Mouse (Mus musculus) ovary, adult 18-20 months (tissue): ENCODE results near the gene Elane.
A peak's percentile ranks its signal among the peaks of the same experiment; 100 is the strongest.

ENCODE experiments used
- DNase-seq: peaks from one replicate; pipeline ENCODE4 v3.0.0; 2022; ENCODE audit warnings: low spot score, mixed read lengths

Elane gene

DNA sequence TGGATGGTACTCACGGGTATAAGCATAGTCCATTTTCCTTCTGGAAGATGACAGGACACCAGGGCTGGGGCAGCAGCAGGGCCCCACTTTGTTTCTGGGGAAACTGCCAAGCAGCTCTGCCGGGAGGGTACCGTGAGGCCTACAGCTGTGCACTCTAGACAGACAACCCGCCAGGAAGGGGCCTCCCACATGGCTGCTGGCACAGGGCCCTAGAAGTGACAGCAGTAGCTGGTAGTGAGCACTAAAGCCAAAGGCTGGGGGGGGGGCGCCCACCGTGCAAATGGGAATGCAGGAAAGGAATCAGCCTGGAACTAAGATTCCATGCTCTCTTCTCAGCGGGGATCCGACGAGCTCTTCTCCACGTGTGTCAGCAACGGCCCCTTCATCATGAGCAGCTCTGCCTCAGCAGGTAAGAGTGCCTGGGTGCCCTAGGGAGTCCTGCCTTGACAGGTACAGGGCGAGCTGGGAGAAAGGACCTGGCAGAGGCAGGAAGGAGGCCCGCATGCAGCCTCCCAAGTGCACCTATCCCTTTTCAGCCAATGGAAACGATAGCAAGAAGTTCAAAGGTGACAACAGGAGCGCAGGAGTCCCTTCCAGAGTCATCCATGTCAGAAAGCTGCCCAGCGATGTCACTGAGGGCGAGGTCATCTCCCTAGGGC is 27.5 kb upstream of the Elane start:
- peak; percentile 67 for DNase-seq

DNA sequence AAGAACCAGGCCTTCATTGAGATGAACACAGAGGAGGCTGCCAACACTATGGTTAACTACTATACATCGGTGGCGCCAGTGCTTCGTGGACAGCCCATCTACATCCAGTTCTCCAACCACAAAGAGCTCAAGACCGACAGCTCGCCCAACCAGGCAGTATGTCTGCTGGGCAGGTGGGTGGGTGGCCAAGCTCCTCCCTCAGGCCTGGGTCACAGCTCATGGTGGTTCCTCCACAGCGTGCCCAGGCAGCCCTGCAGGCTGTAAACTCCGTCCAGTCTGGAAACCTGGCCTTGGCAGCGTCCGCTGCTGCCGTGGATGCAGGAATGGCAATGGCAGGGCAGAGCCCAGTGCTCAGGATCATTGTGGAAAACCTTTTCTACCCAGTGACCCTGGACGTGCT is 26.9 kb upstream of the Elane start:
- no peak for DNase-seq

DNA sequence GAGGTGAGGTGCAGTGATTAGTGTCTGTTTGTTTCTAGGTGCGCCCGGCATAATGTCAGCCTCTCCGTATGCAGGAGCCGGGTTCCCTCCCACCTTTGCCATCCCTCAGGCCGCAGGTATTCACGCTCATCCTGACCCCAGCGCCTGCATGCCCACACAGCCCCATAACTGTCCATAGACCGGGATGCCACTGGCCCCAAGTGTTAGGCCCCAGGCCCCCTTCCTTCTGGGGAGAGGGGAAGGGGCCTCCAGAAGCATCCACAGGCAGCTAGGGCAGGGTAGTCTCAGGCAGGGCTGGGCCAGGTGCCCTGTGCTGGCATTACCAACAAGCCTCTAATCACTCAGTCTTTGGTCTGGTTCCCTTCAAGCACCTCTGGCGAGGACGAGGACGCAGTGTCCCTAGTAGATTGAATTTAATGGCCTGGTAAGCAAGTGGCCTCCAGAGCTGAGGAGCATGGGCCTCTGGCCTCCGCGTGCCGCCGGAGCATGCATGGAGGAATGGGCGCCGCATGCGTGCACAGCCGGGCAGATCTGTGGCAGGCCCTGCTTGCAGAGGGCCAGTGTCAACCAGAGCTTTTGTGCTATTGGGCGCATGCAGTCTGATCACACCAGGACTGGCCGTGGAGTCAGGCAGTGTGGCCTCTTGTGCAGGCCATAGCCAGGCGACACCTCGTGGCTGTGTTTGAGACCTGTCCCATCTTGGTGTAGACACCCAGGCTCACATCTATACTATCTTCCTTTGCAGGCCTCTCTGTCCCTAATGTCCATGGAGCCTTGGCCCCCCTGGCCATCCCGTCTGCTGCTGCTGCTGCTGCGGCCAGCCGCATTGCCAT is 25.8 kb upstream of the Elane start:
- DNase-seq: no peak

DNA sequence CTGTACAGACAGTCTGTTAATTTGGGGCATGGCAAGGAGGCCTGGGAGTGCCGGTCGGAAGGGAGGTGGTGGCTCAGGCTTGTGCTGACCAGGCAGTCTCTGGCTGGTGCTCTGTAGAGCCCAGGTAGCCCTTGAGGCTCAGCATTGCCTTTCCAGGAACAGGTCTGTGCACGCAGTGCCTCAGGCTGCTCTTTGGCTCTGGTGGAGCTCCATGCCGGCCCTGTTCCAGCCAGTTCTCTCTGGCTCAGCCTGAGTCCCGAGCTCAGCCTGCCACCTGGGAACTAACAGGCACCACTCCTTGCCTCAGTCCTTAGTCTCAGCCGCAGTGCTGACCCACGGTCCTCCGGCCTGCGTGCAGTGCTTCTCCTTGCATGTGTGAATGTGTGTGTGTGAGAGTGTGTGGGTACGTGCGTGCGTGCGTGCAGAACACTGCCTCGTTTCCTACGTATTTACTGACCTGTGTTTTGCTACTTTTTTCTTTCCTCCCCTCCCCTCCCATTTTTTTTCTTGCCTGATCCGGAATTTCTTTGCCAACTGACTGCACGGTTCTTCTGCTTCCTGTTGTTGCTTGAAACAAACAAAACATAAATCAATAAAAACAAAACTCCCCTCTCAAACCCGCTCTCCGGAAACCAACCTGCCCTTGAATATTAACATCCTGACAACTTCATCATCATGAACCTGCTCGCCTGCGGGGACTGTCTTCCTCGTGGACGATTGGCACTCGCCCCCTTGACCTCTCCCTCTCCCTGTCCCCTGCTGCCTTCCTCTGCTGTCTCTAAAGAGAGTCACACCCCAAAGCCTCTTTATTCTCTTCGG is 24.6 kb upstream of the Elane start:
- no peak for DNase-seq

DNA sequence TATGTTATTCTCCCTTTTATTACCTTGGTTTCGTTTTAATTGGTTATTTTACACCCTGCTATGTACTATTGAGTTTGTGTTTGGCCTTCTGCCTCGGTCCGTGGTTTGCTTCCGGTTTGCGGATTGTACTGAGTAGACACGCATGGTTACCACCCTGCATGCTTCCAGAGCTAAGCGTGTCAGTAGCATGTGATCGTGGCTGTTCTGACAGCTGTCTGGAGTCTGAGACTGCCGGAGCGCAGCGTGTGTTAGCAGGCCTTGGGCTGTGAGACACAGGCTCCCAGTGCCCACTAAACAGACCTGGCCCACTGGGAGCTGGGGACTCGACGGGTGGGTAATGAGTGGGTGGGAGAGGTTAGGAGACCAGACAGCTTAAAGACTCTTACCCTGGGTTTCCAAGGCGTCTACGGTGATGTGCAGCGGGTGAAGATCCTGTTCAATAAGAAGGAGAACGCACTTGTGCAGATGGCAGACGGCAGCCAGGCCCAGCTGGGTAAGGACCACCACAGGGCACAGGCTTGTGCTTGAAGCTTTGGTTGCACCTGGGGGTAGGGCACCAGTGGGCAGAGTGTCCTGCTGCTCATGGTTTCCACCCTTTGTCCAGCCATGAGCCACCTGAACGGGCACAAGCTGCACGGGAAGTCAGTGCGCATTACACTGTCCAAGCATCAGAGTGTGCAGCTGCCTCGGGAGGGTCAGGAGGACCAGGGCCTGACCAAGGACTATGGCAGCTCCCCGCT is 23.8 kb upstream of the Elane start:
- no peak for DNase-seq

DNA sequence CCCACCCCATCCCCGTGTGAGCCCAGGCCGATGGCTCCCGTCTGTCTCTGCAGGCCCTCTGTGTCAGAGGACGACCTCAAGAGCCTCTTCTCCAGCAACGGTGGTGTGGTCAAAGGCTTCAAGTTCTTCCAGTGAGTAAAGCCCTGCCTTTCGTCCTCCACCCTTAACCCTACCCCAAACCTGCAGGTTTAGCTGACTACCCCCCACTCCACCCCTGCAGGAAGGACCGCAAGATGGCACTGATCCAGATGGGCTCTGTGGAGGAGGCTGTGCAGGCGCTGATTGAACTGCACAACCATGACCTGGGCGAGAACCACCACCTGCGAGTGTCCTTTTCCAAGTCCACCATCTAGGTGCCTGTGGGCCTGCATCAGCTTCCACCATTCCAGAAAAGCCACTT is 23.1 kb upstream of the Elane start:
- DNase-seq: no peak

DNA sequence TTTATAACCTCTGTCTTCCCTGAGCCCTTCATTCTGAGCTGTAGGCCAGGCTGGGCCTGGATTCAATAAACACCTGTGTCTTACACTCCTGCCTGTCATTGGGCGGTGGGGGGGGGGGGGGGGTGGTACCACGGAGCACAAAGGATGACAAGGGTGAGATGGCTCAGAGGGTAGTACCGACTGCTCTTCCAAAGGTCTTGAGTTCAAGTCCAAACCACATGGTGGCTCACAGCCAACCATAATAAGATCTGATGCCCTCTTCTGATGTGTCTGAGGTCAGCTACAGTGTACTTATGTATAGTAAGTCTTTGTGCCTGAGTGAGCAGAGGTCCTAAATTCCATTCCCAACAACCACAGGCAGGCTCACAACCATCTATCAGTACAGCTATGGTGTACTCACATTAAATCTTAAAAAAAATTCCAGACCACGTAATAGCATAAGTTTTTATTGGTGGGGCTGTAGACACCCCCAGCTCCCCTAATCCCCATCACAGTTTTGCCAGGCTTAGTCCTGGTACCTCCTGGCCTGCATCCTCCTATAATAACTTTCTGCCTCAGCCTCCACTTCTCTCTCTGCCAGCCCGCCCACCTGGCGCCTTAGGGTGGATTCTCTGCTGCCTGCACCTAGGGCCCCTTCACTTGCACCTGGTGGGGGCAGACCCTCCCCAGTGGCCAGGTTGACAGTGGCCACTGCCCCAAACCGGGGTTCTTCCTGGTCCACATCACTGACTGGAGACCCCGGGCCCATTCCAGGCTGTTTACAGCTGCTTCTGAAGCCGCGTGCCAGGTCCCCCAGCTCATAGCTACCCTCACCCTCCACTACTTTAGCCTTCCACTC is 21.5 kb upstream of the Elane start:
- DNase-seq: no peak

DNA sequence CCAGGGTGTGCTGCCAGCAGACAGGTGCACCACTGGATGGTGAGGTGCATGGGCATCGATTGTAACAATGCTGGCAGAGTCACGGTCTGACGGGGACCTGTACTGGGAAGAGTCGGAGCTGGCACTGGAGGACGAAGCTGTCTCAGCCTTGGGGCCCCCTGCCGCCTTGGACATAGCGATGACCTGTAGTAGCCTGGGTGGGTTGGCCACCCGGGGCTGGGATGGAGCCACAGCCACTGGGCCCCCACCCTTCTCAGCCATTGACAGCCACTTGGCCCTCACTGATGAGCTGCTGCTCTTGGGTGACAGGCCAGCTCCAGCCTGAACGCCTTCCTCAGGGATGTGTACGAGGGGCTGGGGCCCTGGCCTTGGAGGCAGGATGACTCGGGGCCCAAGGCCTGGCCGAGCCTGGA is 20.9 kb upstream of the Elane start:
- no peak for DNase-seq

DNA sequence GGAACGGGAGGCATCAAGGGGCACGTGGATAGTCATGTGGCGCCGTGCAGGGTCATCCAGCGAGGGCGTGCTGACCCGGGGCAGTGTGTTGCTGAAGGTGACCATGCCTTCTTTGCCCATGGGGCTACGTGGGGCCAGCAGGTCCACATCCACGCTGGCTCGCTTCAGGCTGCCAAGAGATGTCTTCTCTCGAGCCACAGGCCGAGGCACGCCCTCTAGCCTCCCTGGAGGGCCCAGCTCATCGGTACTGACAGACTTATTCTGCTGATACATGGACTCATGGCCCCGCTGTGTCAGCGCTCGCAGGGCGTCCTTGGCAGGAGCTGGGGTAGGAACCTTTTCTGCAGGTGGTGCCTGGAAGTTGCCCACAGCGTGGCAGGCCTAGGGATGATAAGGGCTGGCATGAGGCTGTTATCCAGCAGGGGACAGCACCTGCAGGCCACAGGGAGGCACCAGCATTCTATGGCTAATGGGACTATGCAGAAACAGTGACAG is 20.2 kb upstream of the Elane start:
- DNase-seq: peak; percentile 73

DNA sequence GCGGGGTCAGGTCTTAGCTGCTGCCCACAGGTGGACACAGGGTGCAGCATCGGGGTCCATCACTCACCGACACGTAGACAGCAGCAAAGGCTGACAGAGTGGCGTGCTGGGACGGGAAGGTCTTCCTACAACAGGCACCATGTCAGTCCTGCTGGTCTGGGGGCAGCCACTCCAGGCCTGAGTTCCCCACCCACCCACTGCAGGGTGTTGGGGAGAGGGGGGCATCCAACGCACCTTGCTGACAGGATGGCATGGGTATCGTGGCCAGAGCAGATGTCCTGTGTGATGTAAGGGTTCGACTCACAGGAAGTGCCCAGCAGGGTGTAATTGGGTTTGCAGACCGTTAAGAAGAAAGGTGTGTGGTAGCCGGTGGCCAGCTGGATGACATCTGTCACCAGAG is 19.4 kb upstream of the Elane start:
- DNase-seq: no peak

DNA sequence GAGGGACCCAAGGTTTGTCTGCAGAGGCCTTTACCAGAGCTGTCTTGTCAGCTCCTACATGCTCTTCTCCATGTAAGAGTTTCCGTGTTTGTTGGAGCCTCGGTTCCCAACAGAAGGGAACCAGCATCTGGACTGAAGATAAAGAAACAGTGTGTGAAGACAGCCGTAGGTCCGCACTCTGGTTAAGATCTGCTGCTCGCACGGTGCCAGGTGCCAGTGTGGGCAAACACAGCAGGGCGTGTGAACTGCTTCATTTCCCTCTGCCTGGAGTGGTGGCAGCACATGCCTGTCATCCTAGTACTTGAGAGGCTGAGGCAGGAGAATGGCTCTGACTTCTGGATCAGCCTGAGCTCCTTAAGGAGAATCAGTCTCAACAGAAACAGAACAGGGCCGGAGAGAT is 14.2 kb upstream of the Elane start:
- no peak for DNase-seq

DNA sequence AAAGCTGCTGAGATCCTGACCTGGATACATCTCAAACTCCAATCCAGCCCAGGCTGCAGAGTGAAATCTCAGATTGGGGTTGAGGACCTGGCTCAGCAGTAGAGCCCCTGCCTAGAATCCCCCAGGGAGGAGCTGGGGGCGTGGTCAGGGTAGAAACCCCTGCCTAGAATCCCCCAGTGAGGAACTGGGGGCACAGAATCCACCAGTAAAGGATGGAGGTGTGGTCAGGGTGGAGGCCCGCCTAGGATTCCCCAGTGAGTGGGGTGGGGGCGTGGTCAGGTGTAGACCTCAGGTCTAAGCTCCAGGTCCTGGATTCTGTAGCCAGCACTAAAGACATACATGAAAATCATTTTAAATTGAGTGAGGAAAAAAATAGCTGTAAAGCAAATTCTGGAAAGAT is 13.2 kb upstream of the Elane start:
- no peak for DNase-seq

DNA sequence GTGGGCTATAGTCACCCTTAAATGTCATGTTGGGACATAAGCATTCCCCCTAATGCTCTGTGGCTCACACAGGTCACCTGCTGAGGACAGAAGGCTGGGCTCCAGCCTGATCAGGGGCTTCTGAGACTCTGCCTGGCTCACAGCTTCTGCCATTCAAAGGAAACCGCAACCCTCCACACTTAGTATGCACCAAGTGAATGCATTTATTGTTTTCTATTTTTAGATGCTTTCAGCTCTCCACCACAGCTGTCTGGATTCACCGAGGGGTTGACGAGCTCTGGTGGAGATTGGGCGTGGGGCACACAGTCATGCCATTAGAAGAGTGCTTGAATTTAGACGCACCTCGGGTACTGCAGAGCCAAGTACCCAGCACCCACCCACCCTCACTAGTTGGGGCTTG is 12.7 kb upstream of the Elane start:
- no peak for DNase-seq

DNA sequence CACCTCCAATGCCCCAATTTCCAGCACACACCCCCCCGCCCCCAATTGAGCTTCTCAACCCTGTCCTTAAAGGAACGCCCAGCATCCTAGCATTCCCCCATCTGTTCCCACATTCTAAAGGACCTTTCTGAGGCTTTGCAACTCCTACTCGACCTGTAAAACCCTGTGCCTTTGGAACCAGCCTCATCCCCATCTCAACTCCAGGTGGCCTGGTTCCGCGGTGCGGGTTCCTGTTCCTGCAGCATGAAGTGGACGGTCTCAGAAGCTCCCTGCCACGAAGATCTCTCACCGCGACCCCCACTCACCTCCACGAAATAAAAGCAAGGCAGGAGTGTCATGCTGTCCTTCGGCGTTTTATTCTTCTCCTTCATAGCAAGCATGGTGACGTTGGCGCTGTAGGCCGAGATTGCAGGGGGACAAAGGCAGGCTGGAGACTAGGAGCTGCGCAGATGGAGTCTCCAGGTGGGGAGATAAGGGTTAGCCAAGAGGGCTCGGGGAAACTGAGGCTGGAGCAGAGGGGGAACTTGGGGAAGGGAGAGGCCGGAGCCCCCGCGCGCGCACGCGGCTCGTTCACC is 12.2 kb upstream of the Elane start:
- no peak for DNase-seq

DNA sequence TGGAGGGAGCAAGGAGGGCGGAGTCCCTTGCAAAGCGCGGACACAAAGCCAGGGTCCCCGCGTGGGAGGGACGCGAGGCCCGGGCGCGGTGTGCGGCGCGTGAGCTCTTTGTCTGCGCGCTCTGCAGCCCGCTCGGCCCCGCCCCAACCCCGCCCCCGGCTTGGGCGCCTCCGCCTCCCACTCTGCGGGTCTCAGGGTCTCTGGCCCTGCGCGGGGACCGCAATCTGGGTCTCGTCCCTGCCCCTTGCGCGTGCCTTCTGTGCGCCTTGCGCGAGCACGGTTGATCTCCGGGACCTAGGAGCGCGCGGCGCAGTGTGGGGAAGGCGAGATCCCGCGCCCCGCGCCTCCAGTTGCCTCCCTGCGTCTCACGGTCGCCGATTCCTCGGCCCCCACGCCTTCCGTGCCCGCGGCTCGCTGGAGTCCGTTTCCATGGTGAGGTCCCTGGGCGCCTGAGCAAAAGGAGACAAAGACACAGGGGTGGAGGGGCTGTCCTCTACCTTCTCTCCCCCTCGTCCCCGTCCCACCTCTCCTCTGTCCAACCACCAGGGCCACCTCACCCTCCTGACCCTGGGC is 11.7 kb upstream of the Elane start, which contains the start of the genes Prtn3 and Plppr3:
TSS of gene Prtn3 (plus strand) at position 187 of the 573 bp plus-strand sequence.
TSS of gene Plppr3 (minus strand) at position 345 of the 573 bp plus-strand sequence.
- no peak for DNase-seq

DNA sequence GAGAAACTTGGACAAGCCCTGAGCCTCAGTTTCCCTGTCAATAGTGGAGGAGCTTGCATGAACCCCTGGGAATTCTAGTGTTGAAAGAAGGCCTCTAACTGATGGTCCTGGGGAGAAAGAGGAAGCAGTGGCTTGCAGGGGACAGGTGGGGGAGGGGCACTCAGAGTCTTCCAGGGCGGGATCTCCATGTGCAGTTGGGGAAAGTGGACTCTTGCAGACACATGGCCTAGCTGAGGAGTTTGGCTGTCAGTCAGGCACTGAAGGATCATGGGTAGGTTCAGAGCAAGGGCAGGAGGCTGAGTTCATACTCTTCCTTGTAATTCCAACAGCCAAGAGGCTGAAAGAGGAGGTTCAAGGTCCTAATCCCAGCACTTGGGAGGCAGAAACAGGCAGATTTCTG is 8.9 kb upstream of the Elane start:
- DNase-seq: no peak

DNA sequence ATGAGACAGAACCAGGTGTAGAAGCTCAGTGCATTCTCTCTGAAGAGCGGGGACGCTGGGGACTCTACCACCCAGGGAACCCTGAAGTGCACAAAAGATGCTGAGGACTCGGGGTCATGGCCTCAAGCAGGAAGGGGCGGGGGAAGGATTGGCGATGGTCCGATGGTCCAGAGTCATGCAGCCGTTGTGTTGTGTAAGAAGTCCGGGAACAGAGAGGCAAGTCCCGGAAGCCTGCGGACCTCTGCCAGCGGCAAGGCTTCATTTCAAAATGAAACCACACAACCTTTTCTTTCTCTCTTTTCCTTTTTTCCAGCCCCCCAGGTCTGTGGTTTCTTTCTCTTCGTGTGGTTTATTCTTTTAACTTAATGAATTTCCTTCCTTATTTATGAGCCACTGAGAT is 8.3 kb upstream of the Elane start:
- DNase-seq: no peak

DNA sequence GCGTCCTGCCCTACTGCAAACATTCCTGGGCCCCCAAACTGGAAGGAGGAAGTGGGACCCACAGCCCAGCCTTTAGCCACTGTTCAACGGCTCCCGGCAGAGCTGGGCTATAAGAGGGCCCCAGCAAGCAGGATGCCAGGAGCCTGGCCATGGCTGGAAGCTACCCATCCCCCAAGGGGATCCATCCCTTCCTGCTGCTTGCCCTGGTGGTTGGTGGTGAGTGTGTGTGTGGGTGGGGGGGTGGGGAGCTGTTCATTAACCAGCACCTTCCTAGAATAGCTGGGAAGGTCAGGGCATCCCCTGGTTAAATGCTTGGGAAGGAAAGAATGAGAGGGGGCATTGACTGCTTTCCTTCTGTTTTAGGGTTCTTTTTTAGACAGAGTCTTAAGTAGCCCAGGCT is 6.5 kb upstream of the Elane start:
- DNase-seq: no peak

DNA sequence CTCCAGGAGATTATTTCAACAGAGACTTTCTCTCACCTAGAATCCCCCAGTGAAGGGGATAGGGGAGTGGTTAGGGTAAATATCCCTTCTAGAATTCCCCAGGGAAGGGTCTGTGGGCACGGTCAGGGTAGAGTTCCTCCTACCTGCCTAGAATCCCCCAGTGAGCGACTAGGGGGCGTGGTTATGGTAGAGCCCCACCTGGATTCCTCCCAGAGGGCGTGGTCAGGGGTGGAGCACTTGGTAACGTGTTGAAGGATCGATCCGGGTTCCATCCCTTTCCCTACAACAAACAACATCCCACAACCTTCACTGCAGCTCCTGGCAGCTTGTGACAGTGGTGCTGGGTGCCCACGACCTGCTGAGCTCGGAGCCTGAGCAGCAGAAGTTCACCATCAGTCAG is 5.3 kb upstream of the Elane start:
- DNase-seq: no peak

DNA sequence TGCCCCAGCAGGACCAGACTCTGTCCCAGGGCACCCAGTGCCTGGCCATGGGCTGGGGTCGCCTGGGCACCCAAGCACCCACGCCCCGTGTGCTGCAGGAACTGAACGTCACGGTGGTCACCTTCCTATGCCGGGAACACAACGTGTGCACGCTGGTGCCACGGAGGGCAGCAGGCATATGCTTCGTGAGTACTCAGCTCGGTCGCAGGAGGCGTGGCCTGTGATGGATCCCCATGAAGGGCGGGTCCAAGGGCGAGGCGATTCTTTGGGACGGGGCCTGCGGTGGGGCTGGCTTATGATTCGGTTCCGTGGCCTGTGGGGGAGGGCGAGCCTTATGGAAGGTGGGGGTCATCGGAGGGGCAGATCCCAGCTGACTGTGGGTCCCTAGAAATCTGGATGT is 4.1 kb upstream of the Elane start:
- no peak for DNase-seq
